Mouse (Mus musculus) stomach, postnatal 0 days (tissue): ENCODE measurements around the gene Nras. TPM values are rescaled to one million over a fixed set of nuclear protein-coding genes. Genes with fewer than 3 reads are reported as not detected.

Source experiments
- ATAC-seq: fragments of 200-750 bp; cut with Nextera tagmentation; 2 replicates; pipeline ENCODE4 v1.8.0; 2017; ENCODE audit not compliant: low FRiP score, low TSS enrichment
- DNase-seq: peaks from one replicate; pipeline ENCODE4 v3.0.0-alpha.2; 2016; ENCODE audit warnings: low spot score
- H3K27ac ChIP-seq: fragments of 300-500 bp; sonication (generic); replicated peaks from 2 replicates; pipeline ENCODE4 v1.5.1; 2014; ENCODE audit warnings: mild to moderate bottlenecking, control low read depth
- H3K27me3 ChIP-seq: fragments of 300-500 bp; sonication (generic); 2 replicates; pipeline ENCODE4 v1.6.1; 2014; ENCODE audit warnings: low read length; ENCODE audit not compliant: control insufficient read depth, insufficient read depth
- H3K36me3 ChIP-seq: fragments of 300-500 bp; sonication (generic); 2 replicates; pipeline ENCODE4 v1.6.1; 2014; ENCODE audit warnings: low read length, mixed read lengths; ENCODE audit not compliant: control insufficient read depth, insufficient read depth
- H3K4me1 ChIP-seq: fragments of 300-500 bp; sonication (generic); replicated peaks from 2 replicates; pipeline ENCODE4 v1.6.1; 2014; ENCODE audit warnings: antibody characterized with exemption; ENCODE audit not compliant: control insufficient read depth, insufficient read depth
- H3K4me2 ChIP-seq: fragments of 300-500 bp; sonication (generic); replicated peaks from 2 replicates; pipeline ENCODE4 v1.6.1; 2014; ENCODE audit warnings: low read depth, mild to moderate bottlenecking, control low read depth, moderate library complexity
- H3K4me3 ChIP-seq: fragments of 300-500 bp; sonication (generic); 2 replicates; pipeline ENCODE4 v1.5.1; 2014; ENCODE audit warnings: low read depth, low read length, control low read depth
- H3K9ac ChIP-seq: fragments of 300-500 bp; sonication (generic); 2 replicates; pipeline ENCODE4 v1.6.1; 2014; ENCODE audit warnings: mild to moderate bottlenecking, low read length, control low read depth, mixed read lengths
- H3K9me3 ChIP-seq: fragments of 300-500 bp; sonication (generic); 2 replicates; pipeline ENCODE4 v1.6.1; 2016; ENCODE audit warnings: low read length; ENCODE audit not compliant: control insufficient read depth
- CTCF ChIP-seq: IDR thresholded peaks from 2 replicates; pipeline ENCODE4 v1.5.1; 2016; ENCODE audit warnings: antibody characterized with exemption, low read depth, mild to moderate bottlenecking, moderate library complexity
- EP300 ChIP-seq: optimal IDR thresholded peaks from 2 replicates; pipeline ENCODE3; 2016; ENCODE audit warnings: antibody characterized with exemption
- WGBS: fragments of 180-500 bp; shearing (Covaris S2); extraction: QIAGEN DNeasy Blood & Tissue Kit; methylation state at CpG from one replicate; pipeline ENCODE4 v1.1.7; 2014; 5-methylcytosine and 5-hydroxymethylcytosine counted together
- polyA plus RNA-seq: library from polyadenylated mRNA; unstranded; fragments of >200 nt; fragmentation: Nextera tagmentation; extraction: Ambion mirVana; gene quantifications from 2 replicates; pipeline ENCODE4 v1.2.1, GENCODE M21; 2015

The Nras gene
- polyA plus RNA-seq, 1 experiment from 2014 or later: 47.9 TPM

DNA sequence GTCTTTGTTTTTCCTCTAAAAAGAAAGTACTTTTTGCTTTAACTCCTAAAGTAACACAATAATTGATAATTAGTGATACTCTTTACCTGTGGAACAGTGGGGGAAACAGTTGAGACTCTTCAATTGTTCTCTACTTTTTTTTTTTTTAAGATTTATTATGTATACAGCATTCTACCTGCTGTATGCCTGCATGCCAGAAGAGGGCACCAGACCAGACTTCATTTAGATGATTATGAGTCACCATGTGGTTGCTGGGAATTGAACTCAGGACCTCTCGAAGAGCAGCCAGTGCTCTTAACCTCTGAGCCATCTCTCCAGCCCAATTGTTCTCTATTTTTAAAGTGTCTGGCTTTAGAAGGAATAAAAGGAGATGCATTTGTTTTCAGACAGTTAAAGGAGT, 31.9 kb upstream of the Nras start:
- no peak for TF ChIP-seq EP300
- peak; percentile 59 for TF ChIP-seq CTCF
- no peak overlapping the region for H3K4me3 ChIP-seq
- H3K4me1 ChIP-seq: peaks cover 3% of the 10 kb centered on the region; the same call in 1 of the 2 replicates
- 88% methylated on average over 1 of the region's 1 CpGs for WGBS
- H3K27ac ChIP-seq: no peak overlapping the region
- DNase-seq: no peak
- H3K27me3 ChIP-seq: no peaks in the 10 kb centered on the region
- no peak overlapping the region for H3K4me2 ChIP-seq
- H3K36me3 ChIP-seq: peaks cover 7% of the 10 kb centered on the region
- no peaks in the 10 kb centered on the region for H3K9me3 ChIP-seq
- no peak overlapping the region for H3K9ac ChIP-seq
- no peak for ATAC-seq

DNA sequence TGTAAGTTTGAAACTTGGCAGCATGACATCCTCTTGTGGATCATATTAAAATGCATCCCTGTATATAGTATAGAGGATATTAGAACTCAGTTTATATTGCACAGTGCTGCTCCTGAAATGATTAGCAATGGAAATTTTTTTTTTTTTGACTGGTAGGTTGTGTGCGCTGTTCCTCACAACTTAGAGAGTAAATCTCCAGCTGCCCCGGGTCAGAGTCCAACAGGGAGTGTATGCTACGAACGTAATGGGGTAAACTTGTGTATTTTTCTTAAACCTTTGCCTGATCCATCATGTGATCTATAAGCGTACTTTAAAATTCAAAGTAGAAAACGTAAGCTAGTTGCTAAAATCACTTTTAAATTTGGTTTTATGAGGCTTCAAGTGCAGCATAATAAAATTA, 17.8 kb upstream of the Nras start:
- Histone ChIP-seq H3K9me3 (no peaks in the 10 kb centered on the region), H3K27me3 (no peaks in the 10 kb centered on the region), H3K27ac (no peak overlapping the region), H3K4me1 (no peaks in the 10 kb centered on the region), H3K36me3 (peaks cover 15% of the 10 kb centered on the region; the same call in 1 of the 2 replicates), H3K4me2 (no peak overlapping the region), H3K4me3 (no peak overlapping the region), H3K9ac (no peak overlapping the region)
- ATAC-seq (no peak), DNase-seq (peak; percentile 24)
- 73% methylated on average over 6 of the region's 6 CpGs for WGBS
- TF ChIP-seq EP300 (no peak), CTCF (no peak)

DNA sequence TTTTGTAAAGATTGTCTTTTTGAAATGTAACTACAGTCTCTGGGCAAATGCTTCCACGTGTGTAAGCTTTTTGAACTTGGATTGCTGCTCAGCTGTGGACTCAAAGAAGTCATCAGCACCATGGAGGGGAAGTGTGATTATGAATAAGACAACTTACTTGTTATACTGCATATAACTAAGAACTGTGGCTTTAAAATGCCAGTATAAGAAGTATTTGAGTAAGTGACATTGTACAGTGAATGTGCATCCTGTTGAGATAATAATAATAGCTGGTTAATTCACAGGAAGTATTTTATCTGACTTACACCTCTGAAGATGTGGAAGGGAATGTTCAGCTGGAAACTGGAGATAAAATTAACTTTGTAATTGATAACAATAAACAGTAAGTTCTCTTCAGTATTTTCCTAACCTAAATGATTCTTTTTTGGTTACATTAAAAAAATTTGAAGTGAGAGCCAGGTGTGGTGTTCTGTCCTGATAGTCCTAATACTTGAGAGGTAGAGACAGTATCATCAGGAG, 17.2 kb upstream of the Nras start:
- ATAC-seq (no peak), DNase-seq (no peak)
- H3K27ac ChIP-seq: no peak overlapping the region
- H3K36me3 ChIP-seq: peaks cover 15% of the 10 kb centered on the region; the same call in 1 of the 2 replicates
- no peaks in the 10 kb centered on the region for H3K9me3 ChIP-seq
- no peaks in the 10 kb centered on the region for H3K4me1 ChIP-seq
- no peak overlapping the region for H3K4me2 ChIP-seq
- H3K9ac ChIP-seq: no peak overlapping the region
- no peak overlapping the region for H3K4me3 ChIP-seq
- no peak for TF ChIP-seq EP300
- no peak for TF ChIP-seq CTCF
- no peaks in the 10 kb centered on the region for H3K27me3 ChIP-seq
- WGBS: 77% methylated on average over 1 of the region's 1 CpGs

DNA sequence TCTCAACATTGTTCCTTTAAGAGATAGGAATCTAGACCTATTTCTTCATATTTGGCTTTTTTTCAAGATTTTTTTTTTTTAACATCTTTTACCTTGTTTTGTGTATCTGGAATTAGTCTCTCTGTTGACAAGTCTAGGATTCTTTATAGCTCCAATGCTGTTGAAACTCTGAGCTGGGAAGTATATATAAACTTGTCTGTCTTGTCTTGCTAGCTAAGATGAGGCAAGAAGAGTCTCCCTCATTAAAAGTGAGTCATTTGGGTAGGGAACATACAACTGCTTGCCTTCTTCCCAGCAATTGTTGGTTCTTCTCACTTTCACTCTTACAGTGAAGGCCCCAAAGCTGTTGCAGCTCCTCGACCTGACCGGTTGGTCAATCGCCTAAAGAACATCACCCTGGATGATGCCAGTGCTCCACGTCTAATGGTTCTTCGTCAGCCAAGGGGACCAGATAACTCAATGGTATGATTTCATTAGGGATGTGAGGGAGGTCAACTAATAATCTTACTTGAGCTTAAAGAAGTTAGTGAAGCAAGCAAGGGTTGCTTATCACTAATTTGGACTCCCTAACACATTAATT, 2.0 kb upstream of the Nras start:
- ATAC-seq: no peak
- no peak for DNase-seq
- 80% methylated on average over 5 of the region's 5 CpGs for WGBS
- H3K4me2 ChIP-seq: no peak overlapping the region
- no peak overlapping the region for H3K9ac ChIP-seq
- H3K27me3 ChIP-seq: no peaks in the 10 kb centered on the region
- H3K27ac ChIP-seq: no peak overlapping the region
- peak; percentile 44 for TF ChIP-seq EP300
- no peak for TF ChIP-seq CTCF
- no peaks in the 10 kb centered on the region for H3K9me3 ChIP-seq
- H3K4me3 ChIP-seq: no peak overlapping the region
- peaks cover 15% of the 10 kb centered on the region; the same call in 1 of the 2 replicates for H3K36me3 ChIP-seq
- H3K4me1 ChIP-seq: no peaks in the 10 kb centered on the region

DNA sequence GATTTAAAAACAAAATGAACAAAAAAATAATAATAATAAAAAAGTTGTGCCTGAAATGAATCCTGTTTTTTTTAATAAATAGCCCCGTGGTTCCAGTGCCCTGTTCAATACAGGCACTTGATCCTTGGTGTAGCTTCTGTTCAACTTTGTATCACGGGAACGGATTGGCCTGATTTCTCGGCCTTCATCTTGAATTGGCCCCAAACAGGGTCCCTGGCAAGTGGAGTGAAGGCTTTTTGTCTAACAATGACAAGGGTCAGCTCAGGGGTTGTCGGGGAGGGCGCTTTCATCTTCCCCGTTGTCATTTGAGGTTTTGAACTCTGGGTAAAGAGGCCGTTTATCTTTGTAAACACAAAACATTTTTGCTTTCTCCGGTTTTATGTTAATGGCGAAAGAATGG, 333 bp upstream of the Nras start:
- Histone ChIP-seq H3K36me3 (peaks cover 17% of the 10 kb centered on the region), H3K9ac (peak overlapping the region; percentile 8; the same call in 1 of the 2 replicates), H3K27me3 (no peaks in the 10 kb centered on the region), H3K4me1 (no peaks in the 10 kb centered on the region), H3K4me2 (peak overlapping the region; percentile 62), H3K4me3 (peak overlapping the region; percentile 87), H3K9me3 (no peaks in the 10 kb centered on the region), H3K27ac (0 out of 2 replicates have a peak overlapping the region, but pooled peaks have one; percentile 13)
- WGBS: 7% methylated on average over 10 of the region's 10 CpGs
- no peak for DNase-seq
- ATAC-seq: peak; percentile 27
- TF ChIP-seq EP300: no peak
- no peak for TF ChIP-seq CTCF

DNA sequence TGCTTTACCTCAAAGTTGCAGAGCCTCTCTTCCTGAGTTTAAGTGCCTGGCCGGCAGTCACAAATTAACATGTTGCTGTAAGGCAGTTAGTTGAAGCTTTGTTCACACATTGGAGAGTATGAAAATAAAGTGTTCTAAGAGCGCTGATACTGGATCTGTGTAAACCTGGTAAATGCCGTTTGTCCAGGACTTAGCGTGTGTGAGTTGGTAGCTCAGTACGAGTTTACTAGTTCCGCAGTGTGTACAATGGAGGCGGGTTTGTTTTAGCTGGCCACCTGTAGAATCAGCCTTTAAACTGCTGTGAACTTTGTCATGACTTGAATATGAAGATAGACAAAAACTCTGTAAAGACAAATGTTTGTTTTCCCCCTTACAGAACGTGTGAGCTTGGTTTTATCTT, 8.8 kb downstream of the Nras start:
- H3K27ac ChIP-seq: no peak overlapping the region
- no peak overlapping the region for H3K4me3 ChIP-seq
- no peak for TF ChIP-seq CTCF
- H3K9me3 ChIP-seq: no peaks in the 10 kb centered on the region
- DNase-seq (peak; percentile 32), ATAC-seq (peak; percentile 88)
- no peaks in the 10 kb centered on the region for H3K4me1 ChIP-seq
- no peaks in the 10 kb centered on the region for H3K27me3 ChIP-seq
- H3K9ac ChIP-seq: no peak overlapping the region
- H3K4me2 ChIP-seq: no peak overlapping the region
- 56% methylated on average over 8 of the region's 8 CpGs for WGBS
- H3K36me3 ChIP-seq: peaks cover 28% of the 10 kb centered on the region
